Mouse (Mus musculus): ENCODE measurements at regions not wholly inside any gene's neighbourhood (a gene's known extent, or its start where the extent isn't known, plus 50 kb on each side); places are given as distances from the start of the nearest gene placed in this dataset.

- H3K4me3 ChIP-seq (ENCODE audit: insufficient read depth, low read depth, low read length): no peak overlapping the region
- no peak for TF ChIP-seq POLR2A (IDR thresholded peaks at IDR 0.05; ENCODE audit: insufficient read depth, low read depth, low read length)
- TF ChIP-seq CTCF (IDR thresholded peaks at IDR 0.05; ENCODE audit: insufficient read depth, low read depth, low read length): 0 out of 2 replicates have a peak, but pooled peaks have one; percentile 26
- 42% methylated on average over 10 of the region's 10 CpGs for WGBS
- H3K27ac ChIP-seq (ENCODE audit: insufficient read depth, low read depth, low read length): no peak overlapping the region
- no peaks in the 10 kb centered on the region for H3K4me1 ChIP-seq (ENCODE audit: control insufficient read depth, insufficient read depth, low read length)
These were observed 183.3 kb downstream of the Barhl2 start for GRCm38 (mm10) chr5:106274617-106275016.

- Histone ChIP-seq H3K4me3 (ENCODE audit: insufficient read depth, low read depth, low read length) (no peak overlapping the region), H3K27ac (ENCODE audit: insufficient read depth, low read depth, low read length) (no peak overlapping the region), H3K4me1 (ENCODE audit: control insufficient read depth, insufficient read depth, low read length) (no peaks in the 10 kb centered on the region)
- no peak for TF ChIP-seq POLR2A (IDR thresholded peaks at IDR 0.05; ENCODE audit: insufficient read depth, low read depth, low read length)
- no peak for TF ChIP-seq CTCF (IDR thresholded peaks at IDR 0.05; ENCODE audit: insufficient read depth, low read depth, low read length)
- 86% methylated on average over 2 of the region's 2 CpGs for WGBS
These were observed 193.4 kb downstream of the Barhl2 start for GRCm38 (mm10) chr5:106264536-106264935.

GRCm38 (mm10) chr5:106257179-106257578, 200.8 kb downstream of the Barhl2 start:
- no peak overlapping the region for H3K4me3 ChIP-seq (ENCODE audit: insufficient read depth, low read depth, low read length)
- no peak for TF ChIP-seq CTCF (IDR thresholded peaks at IDR 0.05; ENCODE audit: insufficient read depth, low read depth, low read length)
- TF ChIP-seq POLR2A (IDR thresholded peaks at IDR 0.05; ENCODE audit: insufficient read depth, low read depth, low read length): no peak
- 80% methylated on average over 1 of the region's 1 CpGs for WGBS

DNA sequence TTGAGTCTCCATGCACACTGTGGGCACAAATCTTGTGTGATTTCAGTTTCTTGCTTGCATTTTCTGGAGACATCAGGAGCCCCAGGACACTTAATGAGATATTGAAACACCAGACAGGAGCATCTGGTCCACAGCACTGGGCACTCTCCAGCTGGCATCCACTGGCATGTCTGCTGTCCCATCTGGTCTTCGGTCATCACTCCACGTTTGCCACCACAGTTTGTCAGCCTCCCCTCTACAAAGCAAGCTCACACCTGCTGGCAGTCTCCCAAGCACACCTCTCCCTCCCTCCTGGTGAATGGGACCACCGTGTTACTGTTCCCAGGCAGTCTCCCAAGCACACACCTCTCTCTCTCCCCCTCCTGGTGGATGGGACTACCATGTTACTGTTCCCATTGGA, 228.8 kb downstream of the Barhl2 start:
- Histone ChIP-seq H3K27ac (ENCODE audit: insufficient read depth, low read depth, low read length) (no peak overlapping the region), H3K4me3 (ENCODE audit: insufficient read depth, low read depth, low read length) (no peak overlapping the region), H3K4me1 (ENCODE audit: control insufficient read depth, insufficient read depth, low read length) (no peaks in the 10 kb centered on the region)
- 81% methylated on average over 3 of the region's 3 CpGs for WGBS
- TF ChIP-seq POLR2A (IDR thresholded peaks at IDR 0.05; ENCODE audit: insufficient read depth, low read depth, low read length): no peak
- no peak for TF ChIP-seq CTCF (IDR thresholded peaks at IDR 0.05; ENCODE audit: insufficient read depth, low read depth, low read length)

More at GRCm38 (mm10) chr5:106257179-106257578, 200.8 kb downstream of the Barhl2 start:
- Histone ChIP-seq H3K4me1 (ENCODE audit: control insufficient read depth, insufficient read depth, low read length) (no peaks in the 10 kb centered on the region), H3K27ac (ENCODE audit: insufficient read depth, low read depth, low read length) (no peak overlapping the region)

DNA sequence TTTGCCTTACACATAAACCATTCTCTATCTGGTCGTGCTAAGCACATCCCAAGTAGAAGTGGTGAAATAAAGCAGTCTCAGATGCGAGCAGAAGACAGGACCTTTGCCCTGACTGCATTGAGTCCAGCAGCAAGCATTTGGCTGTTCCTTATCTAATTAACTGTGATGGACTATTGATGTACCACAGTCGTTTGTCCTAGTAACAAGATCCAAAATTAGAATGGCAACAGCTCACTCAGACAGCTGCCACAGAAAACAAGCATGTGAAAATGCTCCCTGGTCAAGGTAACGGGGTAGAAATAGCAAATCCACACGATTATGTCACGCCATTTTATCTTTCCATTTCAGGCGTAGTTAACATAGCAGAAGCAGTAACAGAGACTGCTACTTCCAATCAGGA, 233.8 kb downstream of the Barhl2 start:
- no peak overlapping the region for H3K27ac ChIP-seq (ENCODE audit: insufficient read depth, low read depth, low read length)
- TF ChIP-seq CTCF (IDR thresholded peaks at IDR 0.05; ENCODE audit: insufficient read depth, low read depth, low read length): no peak
- TF ChIP-seq POLR2A (IDR thresholded peaks at IDR 0.05; ENCODE audit: insufficient read depth, low read depth, low read length): no peak
- no peak overlapping the region for H3K4me3 ChIP-seq (ENCODE audit: insufficient read depth, low read depth, low read length)
- no peaks in the 10 kb centered on the region for H3K4me1 ChIP-seq (ENCODE audit: control insufficient read depth, insufficient read depth, low read length)
- WGBS: 68% methylated on average over 7 of the region's 7 CpGs

- no peaks in the 10 kb centered on the region for H3K4me1 ChIP-seq (ENCODE audit: control insufficient read depth, insufficient read depth, low read length)
- WGBS: 82% methylated on average over 5 of the region's 5 CpGs
- TF ChIP-seq POLR2A (IDR thresholded peaks at IDR 0.05; ENCODE audit: insufficient read depth, low read depth, low read length): no peak
- TF ChIP-seq CTCF (IDR thresholded peaks at IDR 0.05; ENCODE audit: insufficient read depth, low read depth, low read length): no peak
- H3K4me3 ChIP-seq (ENCODE audit: insufficient read depth, low read depth, low read length): no peak overlapping the region
- no peak overlapping the region for H3K27ac ChIP-seq (ENCODE audit: insufficient read depth, low read depth, low read length)
These were observed 248.4 kb downstream of the Barhl2 start for GRCm38 (mm10) chr5:106209543-106209942.

DNA sequence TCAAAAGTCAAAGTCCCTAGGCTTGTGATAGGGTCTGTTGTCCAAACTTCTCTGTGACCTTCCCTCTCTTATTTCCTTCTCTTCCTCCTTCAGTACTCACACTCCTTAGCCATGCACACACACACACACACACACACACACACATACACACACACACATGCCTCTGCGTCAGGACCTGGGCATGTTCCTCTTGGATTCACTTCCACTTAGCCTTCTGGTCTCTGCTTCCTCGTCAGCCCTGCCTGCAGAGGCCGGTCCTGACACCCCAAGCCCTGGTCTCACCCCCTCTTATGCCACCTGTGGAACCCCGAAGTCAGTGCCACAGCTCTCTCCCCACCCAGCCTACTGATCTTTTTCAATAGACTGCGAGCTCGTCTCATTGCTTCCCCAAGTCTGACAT, 250.3 kb downstream of the Barhl2 start:
- H3K4me3 ChIP-seq (ENCODE audit: insufficient read depth, low read depth, low read length): no peak overlapping the region
- H3K4me1 ChIP-seq (ENCODE audit: control insufficient read depth, insufficient read depth, low read length): no peaks in the 10 kb centered on the region
- TF ChIP-seq CTCF (IDR thresholded peaks at IDR 0.05; ENCODE audit: insufficient read depth, low read depth, low read length) (no peak), POLR2A (IDR thresholded peaks at IDR 0.05; ENCODE audit: insufficient read depth, low read depth, low read length) (no peak)
- H3K27ac ChIP-seq (ENCODE audit: insufficient read depth, low read depth, low read length): no peak overlapping the region
- 78% methylated on average over 6 of the region's 6 CpGs for WGBS

- Histone ChIP-seq H3K4me1 (ENCODE audit: control insufficient read depth, insufficient read depth, low read length) (peaks cover 5% of the 10 kb centered on the region), H3K4me3 (ENCODE audit: insufficient read depth, low read depth, low read length) (no peak overlapping the region), H3K27ac (ENCODE audit: insufficient read depth, low read depth, low read length) (no peak overlapping the region)
- 53% methylated on average over 6 of the region's 6 CpGs for WGBS
- no peak for TF ChIP-seq POLR2A (IDR thresholded peaks at IDR 0.05; ENCODE audit: insufficient read depth, low read depth, low read length)
- no peak for TF ChIP-seq CTCF (IDR thresholded peaks at IDR 0.05; ENCODE audit: insufficient read depth, low read depth, low read length)
These were observed 252.2 kb downstream of the Barhl2 start for GRCm38 (mm10) chr5:106205724-106206123.

- Histone ChIP-seq H3K4me3 (ENCODE audit: insufficient read depth, low read depth, low read length) (no peak overlapping the region), H3K4me1 (ENCODE audit: control insufficient read depth, insufficient read depth, low read length) (peaks cover 5% of the 10 kb centered on the region), H3K27ac (ENCODE audit: insufficient read depth, low read depth, low read length) (no peak overlapping the region)
- TF ChIP-seq CTCF (IDR thresholded peaks at IDR 0.05; ENCODE audit: insufficient read depth, low read depth, low read length) (no peak), POLR2A (IDR thresholded peaks at IDR 0.05; ENCODE audit: insufficient read depth, low read depth, low read length) (no peak)
- 32% methylated on average over 16 of the region's 16 CpGs for WGBS
These were observed 257.3 kb downstream of the Barhl2 start for GRCm38 (mm10) chr5:106200631-106201030.

DNA sequence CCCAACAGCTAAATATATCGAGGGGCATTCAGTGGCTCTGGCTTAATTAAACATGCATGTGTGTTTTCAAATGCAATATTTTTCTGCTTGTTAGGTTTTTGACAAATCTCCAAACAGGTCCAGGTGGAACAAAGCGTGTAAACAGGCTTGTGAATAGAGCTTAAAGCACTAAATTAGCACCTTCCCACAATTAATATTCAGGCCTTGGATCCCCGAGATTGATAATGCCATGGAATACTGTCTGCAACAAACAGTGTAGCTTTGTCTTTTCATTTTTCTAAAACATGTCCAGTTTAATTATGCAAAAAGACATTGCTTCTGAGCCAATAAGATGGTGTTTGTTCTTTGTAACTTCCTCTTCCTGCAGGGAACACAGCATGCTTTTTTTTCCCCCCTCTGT, 258.9 kb downstream of the Barhl2 start:
- Histone ChIP-seq H3K27ac (ENCODE audit: insufficient read depth, low read depth, low read length) (no peak overlapping the region), H3K4me3 (ENCODE audit: insufficient read depth, low read depth, low read length) (no peak overlapping the region), H3K4me1 (ENCODE audit: control insufficient read depth, insufficient read depth, low read length) (peaks cover 5% of the 10 kb centered on the region)
- 61% methylated on average over 3 of the region's 3 CpGs for WGBS
- TF ChIP-seq CTCF (IDR thresholded peaks at IDR 0.05; ENCODE audit: insufficient read depth, low read depth, low read length) (no peak), POLR2A (IDR thresholded peaks at IDR 0.05; ENCODE audit: insufficient read depth, low read depth, low read length) (no peak)
